Mouse (Mus musculus): ENCODE measurements around the gene Fancc. TPM values are rescaled to one million over a fixed set of nuclear protein-coding genes. Genes with fewer than 3 reads are reported as not detected.

The Fancc gene
- 1 to 10 TPM; 9.1 to 9.7 TPM for total RNA-seq (2021)
- long read RNA-seq, partial matches to known transcripts, result 1 of 5 reads
- long read RNA-seq, other reads (novel, unspliced or antisense), result 4 of 5 reads

DNA sequence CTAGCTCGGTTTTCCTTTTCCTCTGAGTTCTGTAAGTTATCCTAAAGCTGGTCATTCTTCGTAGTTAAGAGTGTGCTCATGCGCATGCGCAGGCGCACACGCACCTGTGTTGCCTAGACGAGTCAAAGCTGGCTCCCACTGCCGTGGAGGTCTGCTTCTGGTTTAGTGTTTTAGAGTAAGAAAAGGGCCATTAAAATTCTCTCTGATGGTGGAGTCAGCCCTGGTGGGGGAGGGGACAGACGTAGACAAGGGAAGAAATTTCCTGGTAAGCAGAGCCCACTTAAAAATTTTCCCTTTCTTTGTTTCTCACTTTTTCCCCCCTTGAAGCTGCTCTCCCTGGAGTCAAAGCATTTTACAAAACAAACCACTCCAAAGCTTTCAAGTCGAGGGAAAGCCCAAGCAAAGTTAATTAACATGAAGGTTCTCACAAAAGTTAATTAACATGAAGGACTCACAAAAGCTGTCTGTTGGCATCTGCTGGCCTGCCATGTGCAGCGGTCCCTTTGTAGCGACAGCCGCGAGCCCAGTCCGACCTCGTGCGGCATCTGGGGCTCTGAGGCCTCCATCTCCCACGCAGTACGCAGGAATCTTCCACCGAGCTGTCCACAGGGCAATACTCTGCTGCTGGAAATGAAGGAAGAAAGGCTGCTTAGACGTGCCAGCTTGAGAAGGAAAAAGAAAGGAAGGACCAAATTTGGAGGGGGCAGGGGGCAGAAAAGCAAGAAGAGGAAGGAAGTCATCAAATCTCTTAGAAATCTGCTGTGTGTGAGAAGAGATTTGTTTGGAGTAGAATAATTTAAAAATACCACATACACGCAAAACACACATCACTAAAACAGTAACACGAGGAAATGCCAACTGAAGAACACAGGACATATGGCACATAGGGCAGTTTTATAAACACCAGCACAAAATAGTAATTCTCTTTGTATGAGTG, at the start of gene Fancc:
Gene Fancc, minus strand, starts transcription at position 633 of the 937 bp plus-strand sequence.
- peak; percentile 20 to 39 for DNase-seq (ENCODE audit: low spot score in 2 of 2)

GRCm38 (mm10) chr13:63545291-63545690, 48.2 kb upstream of the Fancc start:
- DNase-seq (ENCODE audit: low spot score in 2 of 2), result no peak

- no peak for DNase-seq (ENCODE audit: low spot score in 2 of 2)
These were observed 47.8 kb upstream of the Fancc start for GRCm38 (mm10) chr13:63544967-63545253.

- no peak for DNase-seq (ENCODE audit: low spot score in 2 of 2)
These were observed 47.3 kb upstream of the Fancc start for GRCm38 (mm10) chr13:63544119-63544966.

GRCm38 (mm10) chr13:63543459-63543858, 46.4 kb upstream of the Fancc start:
- DNase-seq (ENCODE audit: low spot score in 2 of 2), result no peak

GRCm38 (mm10) chr13:63542796-63543384, 45.8 kb upstream of the Fancc start:
- no peak for DNase-seq (ENCODE audit: low spot score in 2 of 2)

DNA sequence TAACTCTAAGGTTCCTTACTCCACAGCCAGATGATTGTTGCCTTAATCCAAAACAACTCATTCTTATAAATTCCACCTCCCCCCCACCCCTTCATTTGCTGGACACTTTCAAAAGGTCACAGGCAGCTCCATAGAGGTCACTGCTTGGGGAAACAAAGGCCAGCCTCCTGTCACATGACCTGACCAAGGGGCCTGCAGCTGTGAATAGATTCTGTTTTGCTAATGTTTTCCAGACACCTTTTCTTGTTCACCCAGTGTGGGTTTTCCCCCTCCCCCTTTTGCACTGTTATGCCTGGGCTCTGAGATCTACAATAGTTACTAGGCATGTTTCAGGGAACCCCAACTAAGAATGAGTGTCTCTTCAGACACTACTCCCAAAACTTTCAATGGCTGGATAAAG, 44.4 kb upstream of the Fancc start:
- DNase-seq (ENCODE audit: low spot score in 2 of 2), result no peak

DNA sequence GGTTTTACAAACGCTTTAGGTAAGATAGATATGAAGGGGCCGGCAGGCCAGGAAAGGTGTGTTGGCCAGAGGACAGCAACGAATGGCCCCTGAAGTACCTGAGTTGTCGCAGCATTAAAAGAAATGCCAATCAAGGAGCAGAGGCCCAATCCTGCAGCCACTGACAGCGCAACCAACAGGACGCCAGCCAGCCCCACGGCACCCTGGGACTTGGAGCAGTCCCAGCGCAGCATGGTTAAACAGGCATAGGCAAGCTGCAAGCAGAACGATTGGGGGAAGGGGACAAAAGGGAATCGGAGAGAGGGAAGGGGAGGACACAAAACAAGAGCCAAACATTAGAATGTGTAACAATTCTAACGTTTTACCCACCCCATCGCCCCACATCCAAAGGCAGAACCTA, 43.5 kb upstream of the Fancc start:
- peak in 1 of 2 experiments; percentile 46 for DNase-seq (ENCODE audit: low spot score in 2 of 2)

DNA sequence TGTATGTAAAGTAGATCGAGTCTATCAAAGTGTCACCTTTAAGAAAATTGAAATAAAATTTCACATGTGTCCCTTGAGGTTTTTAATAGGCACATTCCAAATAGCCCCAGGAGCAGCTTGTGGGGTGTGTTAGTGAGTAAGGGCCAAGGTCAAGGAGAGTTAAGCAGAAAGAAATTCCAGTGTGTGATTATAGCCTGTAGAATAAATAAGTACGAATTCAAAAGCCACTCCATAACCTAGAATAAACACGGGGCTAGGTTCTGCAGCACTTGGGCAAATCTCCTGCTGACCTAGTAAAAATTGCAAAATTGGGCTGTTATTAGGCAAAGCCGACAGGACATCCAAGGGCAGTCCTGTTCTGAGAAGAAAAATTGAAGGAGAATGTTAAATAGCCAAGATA, 37.9 kb upstream of the Fancc start:
- DNase-seq (ENCODE audit: low spot score in 2 of 2), result no peak

- no peak for DNase-seq (ENCODE audit: low spot score in 2 of 2)
These were observed 33.8 kb upstream of the Fancc start for GRCm38 (mm10) chr13:63530857-63531256.

DNA sequence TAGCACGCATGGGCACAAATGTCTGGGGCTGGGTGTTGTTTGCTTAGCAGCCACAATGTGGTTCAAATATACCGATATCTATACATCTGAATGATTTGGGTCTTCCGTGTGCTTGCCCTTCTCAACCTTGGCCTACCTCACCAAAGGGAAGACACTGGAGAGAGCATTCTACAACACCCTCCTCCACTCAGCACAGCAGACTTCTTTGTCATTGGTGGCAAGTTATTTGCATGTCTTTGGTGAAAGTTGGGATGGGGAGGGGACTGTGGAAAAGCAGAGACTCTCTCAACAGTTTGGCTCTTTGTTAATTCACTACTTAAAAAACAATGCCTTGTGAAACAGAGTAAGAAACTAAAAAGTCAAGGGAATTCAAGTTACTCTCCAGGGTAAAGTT, 33.3 kb upstream of the Fancc start:
- DNase-seq (ENCODE audit: low spot score in 2 of 2), result no peak

DNA sequence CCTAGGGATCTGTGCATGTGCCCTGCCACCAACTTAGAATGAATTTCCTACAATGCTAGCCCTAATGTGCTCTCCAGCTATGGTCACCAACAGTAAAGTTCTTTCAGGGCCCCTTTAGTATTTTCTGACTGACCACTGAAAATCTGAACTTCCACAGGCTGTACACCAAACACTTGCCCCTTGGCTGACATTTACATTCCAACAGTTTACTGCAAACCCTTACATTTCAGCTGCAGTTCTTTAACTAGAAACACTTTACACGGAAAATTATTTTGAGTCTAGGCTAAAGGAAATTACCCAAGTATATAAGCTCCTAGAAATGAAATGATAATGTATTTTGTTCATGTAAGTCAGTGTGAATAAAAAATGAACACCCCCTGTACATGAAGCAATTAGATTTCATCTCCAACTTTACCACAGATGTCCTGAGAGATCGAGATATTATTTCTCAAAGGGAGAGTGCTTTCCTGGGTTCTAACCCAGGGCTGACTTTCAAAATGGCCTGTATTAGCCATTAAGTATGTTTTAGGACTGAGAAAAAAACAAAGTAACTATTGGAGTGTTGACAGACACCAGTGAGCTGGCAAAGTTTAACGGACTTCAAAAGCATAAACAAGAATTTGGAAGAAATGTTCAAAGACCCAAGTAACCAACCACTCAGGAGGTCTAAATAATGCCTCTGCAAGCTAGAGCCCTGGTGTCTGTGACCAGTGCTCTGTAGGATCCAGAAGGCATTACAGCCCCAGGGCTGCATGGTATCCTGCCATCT, 32.7 kb upstream of the Fancc start:
- DNase-seq (ENCODE audit: low spot score in 2 of 2), result no peak

GRCm38 (mm10) chr13:63528852-63529251, 31.8 kb upstream of the Fancc start:
- DNase-seq (ENCODE audit: low spot score in 2 of 2), result no peak

GRCm38 (mm10) chr13:63528164-63528675, 31.1 kb upstream of the Fancc start:
- peak; percentile 34 to 53 for DNase-seq (ENCODE audit: low spot score in 2 of 2)

GRCm38 (mm10) chr13:63525571-63526197, 28.6 kb upstream of the Fancc start:
- DNase-seq (ENCODE audit: low spot score in 2 of 2), result no peak

GRCm38 (mm10) chr13:63524608-63525570, 27.8 kb upstream of the Fancc start:
- peak; percentile 49 to 65 for DNase-seq (ENCODE audit: low spot score in 2 of 2)

DNA sequence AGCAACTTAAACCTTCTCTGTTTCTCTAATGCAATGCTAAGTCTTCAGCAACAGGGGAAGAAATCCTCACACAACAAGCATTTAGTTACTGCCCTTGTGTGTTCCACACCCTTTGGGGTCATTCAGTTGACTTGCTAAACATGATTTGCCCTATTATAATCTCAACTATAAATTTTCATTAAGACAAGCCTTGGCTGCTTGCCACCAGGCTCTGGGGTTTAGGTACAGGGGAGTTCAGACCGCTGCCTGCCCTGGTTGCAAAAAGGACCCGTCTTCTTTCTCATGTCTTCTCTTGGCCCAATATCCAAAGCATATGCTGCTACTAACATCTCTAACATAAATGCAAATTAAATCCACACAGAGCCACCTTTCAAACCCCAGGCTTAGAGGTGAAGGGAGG, 27.0 kb upstream of the Fancc start:
- DNase-seq (ENCODE audit: low spot score in 2 of 2), result no peak

DNA sequence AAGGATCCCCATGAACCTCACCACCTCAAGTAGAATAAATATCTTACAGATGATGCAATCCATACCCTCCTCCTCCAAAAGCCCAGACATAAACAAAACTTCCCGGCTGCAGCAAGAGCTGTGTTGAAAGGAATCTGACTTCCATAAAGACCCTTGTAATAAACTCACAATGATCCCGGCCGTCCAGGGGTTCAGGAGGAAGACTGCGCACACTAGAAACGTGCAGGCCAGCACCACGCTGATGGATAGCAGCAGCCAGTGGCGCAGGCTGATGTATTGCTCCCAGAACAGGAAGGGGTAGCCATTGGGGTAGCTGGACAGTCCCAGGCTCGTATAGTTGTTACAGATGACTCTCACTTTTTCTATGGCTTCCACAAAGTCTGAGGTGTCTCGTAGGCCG, 25.8 kb upstream of the Fancc start:
- DNase-seq (ENCODE audit: low spot score in 2 of 2), result no peak

DNA sequence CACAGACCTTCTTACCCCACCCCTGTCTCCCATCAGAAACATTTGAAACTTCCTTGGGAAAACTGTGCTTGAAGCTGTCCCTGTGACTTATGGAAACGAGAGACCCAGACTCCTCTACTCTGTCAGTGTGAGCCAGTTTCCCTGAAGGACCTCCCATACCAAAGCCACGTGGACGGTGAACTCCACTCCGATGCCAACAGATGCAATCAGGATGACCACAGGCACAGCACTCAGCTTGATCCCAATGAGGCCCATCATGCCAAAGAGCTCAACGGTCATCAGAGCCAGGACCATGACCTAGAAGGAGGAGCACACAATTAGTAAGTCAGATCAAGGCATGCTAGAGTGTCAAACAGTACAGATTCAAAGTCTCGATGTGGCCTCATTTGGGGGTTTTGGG, 23.0 kb upstream of the Fancc start:
- no peak for DNase-seq (ENCODE audit: low spot score in 2 of 2)
